Mouse (Mus musculus) layer of hippocampus, adult 2 months (tissue): ENCODE results near the gene Fen1. TPM values are rescaled to one million over a fixed set of nuclear protein-coding genes. Genes with fewer than 3 reads are reported as not detected.
"Not testable (repeated sequence)": the region's sequence is repeated elsewhere in the genome, so short reads cannot be mapped to it uniquely, and the experiment has no call there.

Source experiments
- DNase-seq, 2 experiments: peaks; one replicate each; pipeline ENCODE4 v3.0.0; 2022; ENCODE audit warnings: low spot score in 2 of 2
- H3K27ac ChIP-seq: fragments of 200-600 bp; 2 replicates; pipeline ENCODE4 v1.8.1; 2022
- H3K4me3 ChIP-seq: fragments of 200-600 bp; 2 replicates; pipeline ENCODE4 v1.8.1; 2022; ENCODE audit warnings: mild to moderate bottlenecking
- CTCF ChIP-seq: fragments of 200-600 bp; conservative IDR thresholded peaks from 2 replicates; pipeline ENCODE4 v1.8.1; 2022; ENCODE audit warnings: antibody characterized with exemption, mild to moderate bottlenecking, moderate library complexity
- total RNA-seq, 2 experiments: library from RNA; stranded (reverse); gene quantifications; 2 replicates each; pipeline ENCODE4 v1.2.3; 2021

Fen1 gene
- total RNA-seq, 2 experiments from 2014 or later: 9.6 to 12.2 TPM

DNA sequence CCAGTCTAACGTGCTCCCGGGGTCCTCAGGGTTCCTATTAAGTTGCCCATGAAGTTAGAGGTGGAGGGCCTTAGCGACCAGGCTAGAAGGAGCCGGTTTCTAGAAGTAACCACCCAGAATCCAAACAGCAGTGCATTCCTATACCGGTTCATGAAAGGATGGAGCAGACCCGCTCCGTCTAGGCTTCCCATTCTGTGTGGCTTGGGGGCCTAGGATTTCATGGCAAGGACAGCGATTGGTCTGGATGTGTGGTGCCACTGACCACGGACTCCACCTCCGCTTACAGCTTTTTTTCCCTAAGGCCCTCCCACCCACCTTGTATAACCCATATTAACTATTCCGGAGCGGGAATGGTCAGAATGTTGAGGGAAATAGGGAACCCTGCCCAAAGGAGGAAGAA is 19.9 kb downstream of the Fen1 start:
- DNase-seq: no peak
- H3K4me3 ChIP-seq: peak overlapping the region; percentile 97
- peak overlapping the region; percentile 95 for H3K27ac ChIP-seq
- no peak for TF ChIP-seq CTCF

DNA sequence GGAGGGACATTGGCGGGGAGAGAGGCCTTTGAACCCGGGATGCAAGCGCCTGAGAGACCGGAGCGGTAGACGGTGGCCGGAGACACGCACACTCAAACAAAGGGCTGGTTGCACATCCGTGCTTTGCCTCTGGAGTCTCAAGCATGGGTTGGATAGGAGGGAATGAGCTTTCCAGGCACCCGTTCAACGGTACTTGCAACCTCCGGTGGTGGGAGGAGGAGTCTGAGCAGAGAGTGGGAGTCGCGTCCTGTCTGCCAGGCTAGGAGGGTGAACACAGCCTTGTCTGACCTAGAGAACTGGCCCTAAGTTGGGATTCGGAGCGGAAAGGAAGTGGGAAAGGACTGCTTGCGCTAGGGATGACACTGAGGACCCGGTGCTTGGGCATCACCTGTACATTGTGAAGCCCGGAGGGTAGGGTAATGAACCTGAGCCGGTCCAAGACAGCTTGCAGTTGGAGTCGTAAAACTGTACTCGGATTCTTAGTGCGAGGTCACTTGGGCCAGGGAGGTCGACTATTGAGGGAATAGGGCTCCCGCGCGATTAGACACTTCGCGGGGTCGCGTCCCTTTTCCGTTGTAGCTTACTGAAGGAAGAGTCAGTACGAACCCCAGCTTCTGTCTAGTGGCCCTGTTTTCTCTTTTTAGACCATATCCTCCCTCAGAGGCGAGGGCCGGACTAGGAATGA is 20.5 kb downstream of the Fen1 start:
- Histone ChIP-seq H3K27ac (peak overlapping the region; percentile 95), H3K4me3 (peak overlapping the region; percentile 97)
- no peak; the same call in 1 of the 2 replicates for TF ChIP-seq CTCF
- DNase-seq: peak; percentile 77 to 85

DNA sequence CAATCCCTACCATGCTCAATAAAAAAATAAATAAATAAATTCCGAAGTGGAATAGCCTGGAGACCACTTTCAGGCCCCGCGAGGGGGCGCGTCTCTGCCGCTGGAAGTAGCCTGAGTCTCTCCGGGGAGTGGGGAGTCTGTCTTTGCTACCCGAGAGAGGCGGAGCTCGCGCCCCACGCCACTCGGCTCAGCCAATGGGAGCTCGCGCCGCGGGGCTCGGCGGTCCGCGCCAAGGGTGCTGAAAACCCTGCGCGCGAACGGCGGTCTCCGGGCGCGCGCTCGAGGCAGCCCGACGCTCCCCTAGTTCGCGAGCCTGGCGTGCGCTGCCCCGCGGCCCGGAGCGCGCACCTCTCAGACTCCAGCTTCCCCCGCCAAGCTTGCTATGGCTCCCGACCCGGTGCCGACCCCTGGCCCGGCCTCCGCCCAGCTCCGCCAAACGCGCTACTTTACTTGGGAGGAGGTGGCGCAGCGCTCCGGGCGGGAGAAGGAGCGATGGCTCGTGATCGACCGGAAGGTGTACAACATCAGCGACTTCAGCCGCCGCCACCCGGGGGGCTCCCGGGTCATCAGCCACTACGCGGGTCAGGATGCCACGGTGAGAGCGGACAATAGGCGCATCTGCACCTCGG is 21.2 kb downstream of the Fen1 start, which contains the start of gene Fads1:
Fads1 (plus strand) TSS at position 219 of the 629 bp plus-strand sequence.
- peak; percentile 80 for TF ChIP-seq CTCF
- Histone ChIP-seq H3K4me3 (peak within 1 kb of the TSS; percentile 97), H3K27ac (peak within 1 kb of the TSS; percentile 95)
- peak; percentile 94 to 96 for DNase-seq

DNA sequence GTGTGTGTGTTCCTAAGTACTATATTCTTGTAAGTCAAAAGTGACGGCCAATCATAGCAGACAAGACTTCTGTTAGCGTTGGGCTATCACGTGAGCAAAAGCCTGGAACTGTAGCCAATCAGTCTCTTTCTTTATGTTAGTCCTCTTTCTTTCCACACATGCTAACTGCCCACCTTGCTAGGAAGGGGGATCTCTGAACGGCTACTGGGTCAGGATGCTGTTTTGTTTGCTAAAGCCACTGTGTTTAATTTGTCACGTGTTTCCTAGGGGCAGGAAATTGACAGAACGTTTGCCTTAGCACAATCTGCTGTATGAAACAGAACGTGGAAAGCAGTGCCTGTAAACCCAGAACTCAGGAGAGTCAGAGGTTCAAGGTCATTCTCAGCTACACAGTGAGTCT is 21.8 kb downstream of the Fen1 start:
- H3K27ac ChIP-seq: peak overlapping the region; percentile 95
- TF ChIP-seq CTCF: no peak
- no peak for DNase-seq
- H3K4me3 ChIP-seq: peak overlapping the region; percentile 97

DNA sequence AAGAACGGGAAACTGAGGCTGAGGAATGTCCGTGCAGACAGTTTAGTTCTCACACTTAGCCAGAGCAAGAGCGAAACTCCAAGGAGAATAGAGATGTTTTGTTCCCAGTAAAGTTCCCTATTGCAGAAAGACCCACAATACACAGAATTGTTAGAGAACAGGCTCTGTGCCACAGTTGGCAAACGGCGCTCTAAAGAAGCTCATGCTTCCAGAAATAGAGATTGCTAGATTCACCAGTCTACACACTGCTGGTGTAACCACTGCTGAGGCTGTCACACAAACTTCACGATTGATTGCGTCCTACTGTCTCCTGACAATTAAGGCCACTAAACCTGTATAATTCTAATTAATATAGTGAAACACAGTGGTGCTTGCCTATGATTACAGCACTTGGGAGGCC is 22.7 kb downstream of the Fen1 start:
- Histone ChIP-seq H3K27ac (peak overlapping the region; percentile 95), H3K4me3 (peak overlapping the region; percentile 8; the same call in 1 of the 2 replicates)
- peak; percentile 61 to 76 for DNase-seq
- no peak for TF ChIP-seq CTCF

DNA sequence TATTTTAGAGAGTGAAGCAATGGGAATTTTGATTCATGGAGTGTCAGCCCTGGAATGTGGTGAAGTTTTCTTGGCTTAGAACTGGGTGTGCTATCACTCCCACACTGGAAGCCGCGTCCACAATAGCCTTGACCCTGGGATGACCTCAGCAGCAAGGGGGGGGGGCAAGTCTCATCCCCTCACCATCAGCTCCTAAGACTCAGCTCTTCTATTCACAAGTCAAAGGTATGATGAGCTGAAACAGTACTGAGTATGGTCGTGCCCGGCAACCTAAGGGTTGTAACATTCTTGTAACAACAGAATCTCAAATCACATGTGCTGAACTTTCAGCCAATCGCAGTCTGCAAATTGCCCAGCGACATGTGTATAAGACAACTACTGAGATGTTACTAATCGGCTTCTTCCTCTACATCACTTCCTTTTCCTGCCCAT is 27.0 kb downstream of the Fen1 start:
- no peak for TF ChIP-seq CTCF
- no peak for DNase-seq
- no peak overlapping the region for H3K4me3 ChIP-seq
- no peak overlapping the region for H3K27ac ChIP-seq

DNA sequence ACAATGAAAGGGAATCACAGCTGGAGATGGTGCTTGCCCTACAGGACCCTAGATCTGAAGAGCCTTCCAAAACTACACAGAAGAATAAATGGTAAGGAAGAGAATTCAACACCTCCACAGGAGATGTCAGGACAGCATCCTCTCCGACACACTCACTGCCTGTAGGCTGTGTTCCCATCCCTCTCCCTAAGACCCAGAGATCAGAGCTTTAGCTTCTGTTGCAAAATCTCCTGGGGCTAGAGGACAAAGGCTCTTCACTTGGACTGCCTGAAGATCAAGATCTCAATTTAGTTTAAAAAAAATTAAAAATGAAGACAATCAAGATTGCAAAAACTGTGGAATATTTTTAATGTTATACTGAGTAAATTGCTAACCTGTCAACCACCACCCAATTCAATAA is 27.5 kb downstream of the Fen1 start:
- DNase-seq: no peak
- no peak for TF ChIP-seq CTCF
- Histone ChIP-seq H3K4me3 (no peak overlapping the region), H3K27ac (no peak overlapping the region)

DNA sequence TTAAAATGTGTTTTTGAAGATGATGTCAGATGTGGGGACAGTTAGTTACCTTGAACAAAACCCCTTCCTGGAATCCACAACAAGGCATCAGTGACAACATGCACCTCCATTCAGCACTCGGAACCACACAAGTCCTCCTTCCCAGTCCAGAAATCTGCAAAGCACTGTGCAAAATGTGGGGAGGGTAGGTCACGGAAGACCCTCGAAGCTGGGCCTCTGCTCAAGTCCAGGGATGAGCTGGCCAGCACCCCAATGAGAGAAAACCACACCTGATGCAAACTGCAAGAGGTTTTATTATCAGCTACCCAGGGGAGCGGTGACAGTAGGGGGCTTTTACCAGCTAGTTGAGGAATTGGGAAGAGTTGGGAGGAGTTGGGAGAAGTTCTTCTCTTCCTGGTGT is 29.0 kb downstream of the Fen1 start:
- Histone ChIP-seq H3K4me3 (no peak overlapping the region), H3K27ac (no peak overlapping the region)
- no peak for TF ChIP-seq CTCF
- DNase-seq: no peak

DNA sequence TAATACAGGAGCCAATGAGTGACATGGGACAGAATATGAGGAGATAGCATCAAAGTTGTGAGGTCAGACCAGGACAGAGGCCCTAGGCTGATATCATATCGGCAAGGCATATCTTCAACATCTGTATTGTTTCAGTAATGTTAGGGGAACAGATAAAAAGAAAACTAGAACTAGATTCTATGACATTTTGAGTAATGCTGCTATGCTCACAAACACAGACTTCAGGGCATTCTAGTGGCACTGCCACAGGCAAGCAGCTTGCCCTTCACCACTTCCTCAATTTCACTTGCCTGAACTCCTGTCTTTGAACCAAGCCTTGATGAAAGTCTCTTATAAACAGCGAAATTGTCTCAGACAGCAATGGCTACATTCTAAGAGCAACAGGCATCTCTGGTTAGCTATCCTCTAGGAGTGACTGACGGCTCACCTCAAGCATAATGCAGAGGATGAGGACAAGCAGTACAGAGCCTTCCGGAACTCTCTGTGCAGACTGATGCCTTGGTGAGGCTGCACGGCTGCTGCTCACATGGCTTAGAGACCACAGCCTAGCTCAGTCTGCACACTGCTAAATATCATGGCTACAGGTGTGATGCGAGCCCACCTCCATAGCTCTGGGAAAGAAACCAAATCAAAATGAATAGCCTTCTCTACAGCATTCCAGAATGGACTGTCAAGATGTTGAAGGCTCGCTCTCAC is 30.0 kb downstream of the Fen1 start:
- no peak overlapping the region for H3K4me3 ChIP-seq
- DNase-seq: no peak
- H3K27ac ChIP-seq: no peak overlapping the region
- TF ChIP-seq CTCF: no peak

DNA sequence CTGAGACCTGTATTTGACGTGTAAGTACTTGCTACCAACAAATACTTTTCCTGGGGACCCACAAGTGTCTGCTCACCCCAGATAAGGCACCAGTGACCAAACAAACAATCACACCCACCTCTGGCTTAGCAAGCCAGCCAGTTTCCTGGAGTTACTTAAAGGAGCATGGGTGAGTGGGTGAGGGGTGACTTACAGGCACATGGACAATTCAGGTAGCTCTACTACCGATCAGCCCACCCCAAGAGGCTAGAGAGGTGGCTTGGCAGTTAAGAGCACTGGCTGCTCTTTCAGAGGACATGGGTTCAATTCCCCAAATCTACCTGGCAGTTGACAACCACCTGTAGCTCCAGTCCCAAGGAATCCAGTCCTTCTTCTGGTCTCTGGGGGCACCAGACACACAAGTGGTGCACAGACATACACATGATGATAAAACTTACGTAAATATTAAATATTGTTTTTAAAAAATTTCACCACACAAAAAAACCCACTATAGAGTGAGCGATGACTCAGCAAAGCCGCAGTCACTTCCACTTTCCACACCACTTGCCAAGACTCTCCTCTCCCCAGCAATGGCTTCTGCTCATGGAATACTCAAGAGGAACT is 30.8 kb downstream of the Fen1 start:
- no peak for TF ChIP-seq CTCF
- H3K4me3 ChIP-seq: no peak overlapping the region
- DNase-seq: no peak
- H3K27ac ChIP-seq: no peak overlapping the region

DNA sequence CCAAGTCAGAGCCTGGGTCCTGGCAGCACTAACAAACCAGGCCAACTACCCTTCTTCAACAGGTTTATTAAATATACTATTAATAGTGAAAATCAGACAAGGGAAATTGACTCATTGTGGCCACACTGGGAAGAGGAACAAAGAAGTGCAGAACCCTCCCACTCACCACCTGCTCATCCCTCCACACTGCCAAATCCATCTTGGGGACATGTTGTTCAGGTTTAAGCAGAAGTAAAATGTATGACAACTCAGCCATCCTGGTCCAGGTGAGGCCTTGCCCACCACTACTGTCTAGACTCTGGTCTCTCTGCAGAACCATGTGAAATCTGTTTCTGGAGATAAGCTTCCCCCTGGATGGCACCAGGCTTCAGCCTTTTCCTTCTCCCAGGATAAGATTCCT is 32.1 kb downstream of the Fen1 start:
- peak in 1 of 2 experiments; percentile 66 for DNase-seq
- no peak overlapping the region for H3K4me3 ChIP-seq
- no peak for TF ChIP-seq CTCF

DNA sequence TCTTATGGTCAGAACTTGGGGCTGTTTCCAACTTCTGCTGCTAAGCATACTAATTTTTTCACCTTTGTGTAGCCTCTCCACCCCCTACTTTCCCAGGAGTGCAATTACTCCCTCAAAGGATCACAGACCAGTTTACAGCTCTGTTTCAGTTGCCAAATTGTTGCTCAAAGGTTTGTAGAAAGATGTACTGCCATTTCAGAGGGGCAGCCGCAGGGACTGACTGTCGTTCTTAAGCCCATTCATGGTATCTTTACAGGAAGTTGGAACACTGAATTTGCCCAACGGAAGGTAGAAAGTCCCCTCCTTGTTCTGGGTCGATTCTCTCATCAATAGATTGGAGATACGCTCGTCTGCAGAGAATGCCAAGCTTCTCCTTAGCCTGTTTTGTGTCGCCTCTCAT is 32.6 kb downstream of the Fen1 start:
- no peak for TF ChIP-seq CTCF
- DNase-seq: no peak

More for the DNA sequence above, 32.1 kb downstream of the Fen1 start:
- H3K27ac ChIP-seq: peak overlapping the region; percentile 51; the same call in 1 of the 2 replicates

DNA sequence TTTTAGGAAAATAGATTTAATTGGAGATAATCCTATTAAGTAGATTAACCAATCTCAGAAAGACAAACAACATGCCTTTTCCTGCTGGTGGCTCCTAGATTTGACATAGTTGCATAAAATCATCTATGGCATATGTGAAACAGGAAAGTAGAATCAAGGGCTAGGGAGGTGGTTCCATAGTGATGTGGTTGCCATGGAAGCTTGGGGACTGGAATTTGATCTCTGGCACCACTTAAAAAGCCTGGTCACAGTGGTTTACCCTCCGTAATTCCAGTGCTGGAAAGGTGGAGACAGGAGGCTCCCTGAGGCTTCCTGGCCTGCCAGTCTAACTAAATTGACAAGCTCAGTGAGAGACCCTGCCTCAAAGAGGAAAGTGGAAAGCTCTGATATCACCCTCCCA is 33.5 kb downstream of the Fen1 start:
- no peak overlapping the region for H3K4me3 ChIP-seq
- TF ChIP-seq CTCF: no peak
- DNase-seq: no peak

More for the DNA sequence above, 32.6 kb downstream of the Fen1 start:
- peak overlapping the region; percentile 33; the same call in 1 of the 2 replicates for H3K27ac ChIP-seq
- H3K4me3 ChIP-seq: no peak overlapping the region

DNA sequence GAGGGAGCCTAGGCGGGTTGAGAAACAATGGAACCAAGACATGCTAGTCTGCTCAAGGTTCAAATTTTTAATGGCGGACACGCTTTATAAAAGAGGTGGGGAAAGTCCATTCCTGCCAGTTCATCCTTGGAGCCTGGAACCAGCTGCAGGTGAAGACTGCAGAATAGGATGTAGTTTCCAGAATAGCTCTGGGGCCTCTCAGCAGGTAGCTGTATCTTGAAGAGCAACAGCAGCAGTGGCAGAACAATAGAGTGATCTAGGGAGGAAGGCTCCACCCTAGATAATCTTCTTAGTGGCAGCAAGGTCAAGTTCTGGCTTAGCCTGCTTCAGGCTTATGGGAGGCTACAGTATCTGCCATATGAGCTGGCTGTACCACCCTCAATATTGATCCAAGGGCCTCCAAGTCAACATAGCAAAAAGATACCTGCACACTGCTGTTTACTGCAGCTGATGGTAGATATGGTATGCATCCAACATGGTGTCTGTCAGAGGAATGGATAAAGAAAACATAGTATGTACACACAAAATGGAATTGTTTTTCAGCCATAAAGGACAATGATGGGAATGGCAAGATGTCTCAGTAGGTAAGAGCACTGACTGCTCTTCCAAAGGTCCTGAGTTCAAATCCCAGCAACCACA is 34.2 kb downstream of the Fen1 start:
- not testable (repeated sequence) for H3K27ac ChIP-seq, H3K4me3 ChIP-seq, DNase-seq

More for the DNA sequence above, 33.5 kb downstream of the Fen1 start:
- no peak overlapping the region for H3K27ac ChIP-seq
